Mouse (Mus musculus) ES-E14 (cell line): ENCODE results near the gene Wdfy2.

ENCODE experiments used
- HCFC1 ChIP-seq: IDR thresholded peaks from 2 replicates; pipeline ENCODE4 v1.6.1; 2012; ENCODE audit warnings: low read length, inconsistent platforms, borderline replicate concordance; ENCODE audit not compliant: insufficient read depth
- MAFK ChIP-seq: IDR thresholded peaks from 2 replicates; pipeline ENCODE4 v1.6.1; 2014; ENCODE audit warnings: mild to moderate bottlenecking, low read depth, low read length, inconsistent platforms; ENCODE audit not compliant: insufficient read depth
- ZC3H11A ChIP-seq: IDR thresholded peaks from 2 replicates; pipeline ENCODE4 v1.6.1; 2012; ENCODE audit warnings: low read depth, mild to moderate bottlenecking, inconsistent platforms, low read length, borderline replicate concordance

DNA sequence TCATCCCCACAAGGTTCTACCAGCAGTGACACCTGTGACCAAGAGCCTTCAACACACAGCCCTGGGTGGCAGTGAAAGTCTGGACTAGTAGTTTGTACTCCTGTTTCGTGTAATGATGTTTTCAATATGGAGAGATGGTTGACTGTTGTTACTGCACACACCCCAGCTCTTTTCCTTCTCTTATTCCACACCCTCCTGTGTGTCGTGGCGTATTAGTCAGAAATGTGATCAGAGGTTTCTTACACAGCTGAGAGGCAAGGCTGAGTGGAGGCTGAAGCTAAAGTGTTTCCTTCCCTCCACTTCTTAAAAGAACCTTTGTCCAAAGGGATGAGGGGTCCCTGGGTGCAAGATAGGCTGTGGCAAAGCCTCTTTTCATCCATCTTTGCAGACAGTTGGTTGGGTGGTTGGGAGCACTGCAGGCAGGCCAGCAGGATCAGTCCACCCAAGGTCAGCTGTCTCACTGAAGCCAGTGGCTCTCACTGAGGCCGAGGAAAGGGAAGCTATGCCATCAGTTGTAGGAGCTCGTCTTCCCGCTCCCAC is 77.7 kb downstream of the Wdfy2 start:
- TF ChIP-seq MAFK (no peak), ZC3H11A (no peak), HCFC1 (no peak)
